Mouse (Mus musculus): ENCODE measurements around the gene Prkce. TPM values are rescaled to one million over a fixed set of nuclear protein-coding genes. Genes with fewer than 3 reads are reported as not detected.

Prkce gene
- polyA plus RNA-seq, 1 experiment from 2014 or later, result 7.4 TPM

DNA sequence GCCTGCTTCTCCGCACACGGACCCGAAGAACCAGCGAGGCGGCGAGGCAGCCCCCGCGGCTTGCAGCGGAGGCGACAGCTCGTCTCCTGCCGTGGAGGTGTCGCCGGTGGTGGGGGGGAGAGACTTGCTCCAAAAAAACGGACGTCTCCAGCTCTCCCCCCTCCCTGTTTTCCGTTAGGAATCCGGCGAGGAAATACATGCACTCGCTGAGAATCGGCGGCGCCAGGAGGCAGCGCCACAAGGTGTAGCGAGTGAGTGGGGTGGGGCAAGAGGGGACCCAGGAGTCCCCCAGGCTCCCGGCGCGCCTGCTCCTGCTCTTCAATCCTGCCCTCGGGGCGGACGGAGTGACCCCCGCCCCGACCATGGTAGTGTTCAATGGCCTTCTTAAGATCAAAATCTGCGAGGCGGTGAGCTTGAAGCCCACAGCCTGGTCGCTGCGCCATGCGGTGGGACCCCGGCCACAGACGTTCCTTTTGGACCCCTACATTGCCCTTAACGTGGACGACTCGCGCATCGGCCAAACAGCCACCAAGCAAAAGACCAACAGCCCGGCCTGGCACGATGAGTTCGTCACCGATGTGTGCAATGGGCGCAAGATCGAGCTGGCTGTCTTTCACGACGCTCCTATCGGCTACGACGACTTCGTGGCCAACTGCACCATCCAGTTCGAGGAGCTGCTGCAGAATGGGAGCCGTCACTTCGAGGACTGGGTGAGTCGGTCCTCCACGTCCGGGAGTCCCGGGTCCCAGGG, 821 bp downstream of the Prkce start:
- Histone ChIP-seq H3K9ac (ENCODE audit: low read depth, low read length) (peak overlapping the region; percentile 81), H3K4me1 (replicated peaks; ENCODE audit: control insufficient read depth, insufficient read depth, low read length) (peaks cover 3% of the 10 kb centered on the region; the same call in 1 of the 2 replicates), H3K4me3 (ENCODE audit: low read depth, low read length) (peak overlapping the region; percentile 72), H3K27ac (ENCODE audit: low read depth, low read length) (peak overlapping the region; percentile 92), H3K9me3 (ENCODE audit: control insufficient read depth, low read length) (no peaks in the 10 kb centered on the region), H3K36me3 (ENCODE audit: control insufficient read depth, insufficient read depth, low read length) (no peaks in the 10 kb centered on the region), H3K4me2 (replicated peaks; ENCODE audit: low read depth, low read length) (peak overlapping the region; percentile 96), H3K27me3 (ENCODE audit: control insufficient read depth, insufficient read depth, low read length) (no peaks in the 10 kb centered on the region)
- under 1% methylated on average over 63 of the region's 64 CpGs for WGBS
- ATAC-seq (ENCODE audit: low FRiP score) (peak; percentile 4; the same call in 1 of the 2 replicates), DNase-seq (ENCODE audit: low spot score) (peak; percentile 64)

DNA sequence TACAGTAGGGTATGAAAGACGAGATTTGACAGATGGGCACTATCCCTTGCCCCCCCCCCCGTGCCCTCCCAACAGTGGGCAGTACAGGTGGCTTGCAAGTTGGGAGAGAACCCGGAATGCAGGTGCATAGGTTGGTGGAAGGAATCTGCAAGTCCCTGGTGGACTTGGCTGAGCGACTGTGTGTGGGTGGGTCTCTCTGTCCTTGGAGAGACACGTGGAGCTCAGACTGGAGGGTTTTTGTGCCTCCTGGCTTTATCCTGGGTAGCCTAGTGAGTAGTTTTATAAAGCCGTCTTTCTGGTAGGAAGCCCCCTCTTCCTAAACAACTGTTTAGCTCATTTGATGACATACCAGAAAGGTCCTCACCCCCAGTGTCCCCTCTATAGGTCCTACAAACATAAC, 1.5 kb downstream of the Prkce start:
- 30% methylated on average over 6 of the region's 6 CpGs for WGBS

DNA sequence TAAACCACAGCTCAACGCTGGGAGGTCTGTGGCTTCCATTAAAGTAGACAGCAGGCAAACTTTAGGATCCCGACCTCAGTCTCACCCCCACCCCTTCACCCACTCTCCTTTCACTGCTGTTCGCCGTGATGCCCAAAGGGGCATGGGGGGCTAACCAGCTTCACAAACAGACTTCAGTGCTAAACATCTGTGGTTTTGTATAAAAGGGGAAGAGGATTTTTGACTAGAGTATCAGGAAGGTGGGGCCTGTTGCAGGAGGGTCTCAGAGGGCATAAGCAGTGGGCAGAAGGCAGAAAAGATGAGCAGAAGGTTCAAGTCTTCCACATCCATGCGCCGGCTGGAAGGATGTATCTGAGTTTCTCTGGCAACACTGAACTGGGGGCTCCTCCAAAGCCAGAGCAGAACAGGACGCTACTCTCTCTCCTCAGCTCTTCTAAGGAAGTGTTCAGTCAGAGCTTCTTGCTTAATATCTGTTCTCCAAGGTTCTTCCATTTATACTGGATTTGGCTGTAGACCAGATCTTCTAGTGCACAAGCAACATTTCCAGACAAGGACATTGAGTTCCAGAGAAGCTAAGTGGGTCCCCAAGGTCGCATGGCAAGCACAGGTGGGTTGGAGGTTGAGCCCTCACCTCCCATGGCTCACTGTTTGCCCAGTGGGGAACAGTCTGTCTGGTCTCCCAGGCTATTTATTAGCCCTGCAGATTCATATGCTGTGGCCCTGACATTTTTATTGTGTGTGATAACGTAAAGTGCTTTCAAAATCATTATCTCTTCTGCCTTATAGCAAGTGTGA, 2.8 kb downstream of the Prkce start:
- ATAC-seq (ENCODE audit: low FRiP score) (no peak), DNase-seq (ENCODE audit: low spot score) (no peak)
- peaks cover 3% of the 10 kb centered on the region; the same call in 1 of the 2 replicates for H3K4me1 ChIP-seq (replicated peaks; ENCODE audit: control insufficient read depth, insufficient read depth, low read length)
- H3K27me3 ChIP-seq (ENCODE audit: control insufficient read depth, insufficient read depth, low read length), result no peaks in the 10 kb centered on the region
- no peak overlapping the region for H3K9ac ChIP-seq (ENCODE audit: low read depth, low read length)
- H3K36me3 ChIP-seq (ENCODE audit: control insufficient read depth, insufficient read depth, low read length), result no peaks in the 10 kb centered on the region
- no peak overlapping the region for H3K27ac ChIP-seq (ENCODE audit: low read depth, low read length)
- no peak overlapping the region for H3K4me3 ChIP-seq (ENCODE audit: low read depth, low read length)
- WGBS, result 59% methylated on average over 9 of the region's 9 CpGs
- 0 out of 2 replicates have a peak overlapping the region, but pooled peaks have one; percentile 12 for H3K4me2 ChIP-seq (replicated peaks; ENCODE audit: low read depth, low read length)
- H3K9me3 ChIP-seq (ENCODE audit: control insufficient read depth, low read length), result no peaks in the 10 kb centered on the region

More for the DNA sequence above, 1.5 kb downstream of the Prkce start:
- no peak for DNase-seq (ENCODE audit: low spot score)
- H3K9ac ChIP-seq (ENCODE audit: low read depth, low read length), result no peak overlapping the region; the same call in 1 of the 2 replicates
- no peaks in the 10 kb centered on the region for H3K36me3 ChIP-seq (ENCODE audit: control insufficient read depth, insufficient read depth, low read length)
- no peaks in the 10 kb centered on the region for H3K27me3 ChIP-seq (ENCODE audit: control insufficient read depth, insufficient read depth, low read length)
- peaks cover 3% of the 10 kb centered on the region; the same call in 1 of the 2 replicates for H3K4me1 ChIP-seq (replicated peaks; ENCODE audit: control insufficient read depth, insufficient read depth, low read length)
- H3K4me2 ChIP-seq (replicated peaks; ENCODE audit: low read depth, low read length), result peak overlapping the region; percentile 96
- H3K4me3 ChIP-seq (ENCODE audit: low read depth, low read length), result peak overlapping the region; percentile 72
- H3K27ac ChIP-seq (ENCODE audit: low read depth, low read length), result no peak overlapping the region
- ATAC-seq (ENCODE audit: low FRiP score), result no peak
- H3K9me3 ChIP-seq (ENCODE audit: control insufficient read depth, low read length), result no peaks in the 10 kb centered on the region

DNA sequence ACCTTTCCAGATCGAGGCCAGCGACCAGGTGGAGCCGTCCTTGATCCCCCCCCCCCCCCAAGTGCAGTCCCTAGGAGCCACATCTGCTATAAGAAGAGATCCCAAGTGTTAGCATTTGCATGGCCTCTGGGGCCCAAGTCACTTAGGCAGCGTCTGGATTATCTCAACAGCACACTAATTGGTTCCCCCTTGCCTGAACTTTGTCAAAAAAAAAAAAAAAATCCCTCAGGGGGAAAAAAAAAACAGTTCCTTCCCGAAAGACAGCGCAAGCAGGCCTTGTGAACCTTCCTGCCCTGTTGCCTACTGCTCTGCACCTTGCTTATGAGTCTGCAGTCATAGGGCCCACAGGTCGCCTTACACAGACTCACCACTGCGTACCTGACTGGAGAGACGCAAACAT, 7.9 kb downstream of the Prkce start:
- no peak overlapping the region for H3K9ac ChIP-seq (ENCODE audit: low read depth, low read length)

DNA sequence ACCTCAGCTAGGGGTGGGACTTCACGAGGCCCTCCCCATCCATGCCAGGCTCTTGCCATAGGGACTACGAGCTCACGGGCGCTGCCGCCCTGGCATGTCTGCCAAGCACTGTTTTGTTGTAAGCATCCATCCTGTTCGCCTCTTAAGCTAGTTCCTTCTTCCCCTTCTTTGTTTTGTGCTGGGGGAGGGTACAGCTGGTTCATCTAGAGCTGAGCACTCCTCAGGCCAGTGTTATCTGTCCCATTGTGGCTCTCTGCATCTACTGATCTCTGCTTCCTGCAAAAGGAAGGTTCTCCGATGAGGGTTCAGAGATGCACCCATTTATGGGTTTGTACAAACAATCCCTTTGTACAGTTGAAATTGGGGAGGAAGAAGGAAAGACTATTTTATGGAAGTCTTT, 9.1 kb downstream of the Prkce start:
- Histone ChIP-seq H3K27me3 (ENCODE audit: control insufficient read depth, insufficient read depth, low read length) (no peaks in the 10 kb centered on the region), H3K9me3 (ENCODE audit: control insufficient read depth, low read length) (no peaks in the 10 kb centered on the region), H3K27ac (ENCODE audit: low read depth, low read length) (no peak overlapping the region), H3K4me2 (replicated peaks; ENCODE audit: low read depth, low read length) (no peak overlapping the region), H3K9ac (ENCODE audit: low read depth, low read length) (no peak overlapping the region), H3K4me3 (ENCODE audit: low read depth, low read length) (no peak overlapping the region), H3K4me1 (replicated peaks; ENCODE audit: control insufficient read depth, insufficient read depth, low read length) (no peaks in the 10 kb centered on the region; the same call in 1 of the 2 replicates), H3K36me3 (ENCODE audit: control insufficient read depth, insufficient read depth, low read length) (no peaks in the 10 kb centered on the region)
- ATAC-seq (ENCODE audit: low FRiP score) (no peak), DNase-seq (ENCODE audit: low spot score) (no peak)
- WGBS, result 81% methylated on average over 7 of the region's 7 CpGs

More for the DNA sequence above, 7.9 kb downstream of the Prkce start:
- Histone ChIP-seq H3K9me3 (ENCODE audit: control insufficient read depth, low read length) (no peaks in the 10 kb centered on the region), H3K27me3 (ENCODE audit: control insufficient read depth, insufficient read depth, low read length) (no peaks in the 10 kb centered on the region), H3K4me1 (replicated peaks; ENCODE audit: control insufficient read depth, insufficient read depth, low read length) (no peaks in the 10 kb centered on the region; the same call in 1 of the 2 replicates), H3K27ac (ENCODE audit: low read depth, low read length) (no peak overlapping the region), H3K4me3 (ENCODE audit: low read depth, low read length) (no peak overlapping the region), H3K4me2 (replicated peaks; ENCODE audit: low read depth, low read length) (no peak overlapping the region), H3K36me3 (ENCODE audit: control insufficient read depth, insufficient read depth, low read length) (no peaks in the 10 kb centered on the region)
- no peak for DNase-seq (ENCODE audit: low spot score)
- WGBS, result 69% methylated on average over 9 of the region's 9 CpGs
- no peak for ATAC-seq (ENCODE audit: low FRiP score)

DNA sequence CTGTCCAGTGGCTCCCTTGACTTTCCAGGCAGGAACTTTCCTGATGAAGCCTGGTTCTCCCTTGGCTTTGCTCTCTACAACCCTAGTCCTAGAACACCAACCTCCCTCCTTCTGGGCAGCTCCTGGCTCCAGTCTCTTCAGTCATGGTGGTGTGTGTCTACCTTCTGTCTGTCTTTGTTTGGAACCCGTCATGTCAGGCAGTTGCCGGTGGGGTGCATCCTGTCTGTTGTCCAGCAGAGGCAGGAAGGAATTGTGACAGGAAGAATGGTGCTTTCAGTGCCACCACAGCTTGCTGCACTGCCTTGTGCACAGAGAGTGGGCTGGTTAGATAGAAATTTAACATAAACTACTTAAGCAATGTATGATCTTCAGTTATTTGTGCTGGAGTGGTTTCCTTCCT, 16.2 kb downstream of the Prkce start:
- ATAC-seq (ENCODE audit: low FRiP score), result no peak
- H3K4me2 ChIP-seq (replicated peaks; ENCODE audit: low read depth, low read length), result no peak overlapping the region
- no peak for DNase-seq (ENCODE audit: low spot score)
- no peak overlapping the region for H3K4me3 ChIP-seq (ENCODE audit: low read depth, low read length)
- no peak overlapping the region for H3K27ac ChIP-seq (ENCODE audit: low read depth, low read length)
- H3K4me1 ChIP-seq (replicated peaks; ENCODE audit: control insufficient read depth, insufficient read depth, low read length), result no peaks in the 10 kb centered on the region
- H3K27me3 ChIP-seq (ENCODE audit: control insufficient read depth, insufficient read depth, low read length), result no peaks in the 10 kb centered on the region
- no peaks in the 10 kb centered on the region for H3K9me3 ChIP-seq (ENCODE audit: control insufficient read depth, low read length)
- H3K36me3 ChIP-seq (ENCODE audit: control insufficient read depth, insufficient read depth, low read length), result no peaks in the 10 kb centered on the region
- WGBS, result 20% methylated on average over 2 of the region's 2 CpGs
- no peak overlapping the region for H3K9ac ChIP-seq (ENCODE audit: low read depth, low read length)

DNA sequence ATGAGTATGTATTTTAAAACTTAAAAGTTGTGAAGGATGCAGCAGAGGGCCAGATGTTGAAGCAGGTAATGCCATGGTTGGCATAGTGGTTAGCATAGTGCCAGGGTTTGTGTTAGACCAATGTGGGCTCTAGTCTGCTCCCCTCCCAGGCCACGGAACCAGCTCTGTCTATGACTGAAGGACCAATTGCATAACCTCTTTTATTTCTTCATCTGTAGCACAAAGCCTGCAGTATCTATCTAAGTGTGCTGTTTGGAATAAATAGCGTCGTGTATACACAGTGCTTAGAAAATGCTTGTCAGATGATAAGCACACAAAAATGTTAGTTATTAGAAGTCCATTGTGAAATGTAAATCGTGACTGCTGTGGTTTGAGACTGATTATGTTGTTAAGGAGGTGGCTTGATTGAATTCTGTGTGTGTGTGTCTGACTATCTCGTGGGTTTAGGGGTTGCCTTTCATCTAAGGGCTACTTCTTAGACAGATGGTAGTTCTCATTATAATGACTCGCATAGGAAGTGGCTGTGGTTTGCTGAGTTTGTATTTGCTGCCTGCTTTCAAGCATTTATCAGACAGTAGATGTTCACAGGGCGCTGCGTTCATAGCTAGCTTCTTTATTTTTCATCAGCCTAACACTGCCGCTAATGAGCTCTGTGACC, 17.1 kb downstream of the Prkce start:
- no peak for ATAC-seq (ENCODE audit: low FRiP score)
- Histone ChIP-seq H3K9ac (ENCODE audit: low read depth, low read length) (no peak overlapping the region), H3K27ac (ENCODE audit: low read depth, low read length) (no peak overlapping the region), H3K4me1 (replicated peaks; ENCODE audit: control insufficient read depth, insufficient read depth, low read length) (no peaks in the 10 kb centered on the region), H3K4me2 (replicated peaks; ENCODE audit: low read depth, low read length) (no peak overlapping the region), H3K4me3 (ENCODE audit: low read depth, low read length) (no peak overlapping the region), H3K36me3 (ENCODE audit: control insufficient read depth, insufficient read depth, low read length) (no peaks in the 10 kb centered on the region), H3K9me3 (ENCODE audit: control insufficient read depth, low read length) (no peaks in the 10 kb centered on the region), H3K27me3 (ENCODE audit: control insufficient read depth, insufficient read depth, low read length) (no peaks in the 10 kb centered on the region)
- DNase-seq (ENCODE audit: low spot score), result no peak
- WGBS, result 77% methylated on average over 9 of the region's 9 CpGs

DNA sequence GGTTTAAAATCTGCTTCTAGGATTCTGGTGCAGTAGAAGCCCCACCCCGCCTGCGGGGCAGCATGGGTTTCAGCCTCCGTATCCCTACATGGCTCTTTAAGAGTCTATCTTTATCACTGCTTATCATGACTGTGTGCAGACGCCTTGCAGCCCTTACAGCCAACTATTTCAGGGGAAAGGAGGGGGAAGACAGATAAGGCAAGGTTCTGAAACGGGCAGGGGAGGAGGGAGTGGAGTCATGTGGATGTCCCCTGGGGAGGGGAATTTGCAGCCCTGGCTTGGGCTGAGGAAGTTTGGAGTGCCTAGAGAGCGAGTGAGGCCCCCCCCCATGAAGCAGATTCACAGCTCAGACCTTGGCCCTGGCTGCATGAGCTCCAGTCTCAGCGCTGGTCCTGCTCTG, 18.0 kb downstream of the Prkce start:
- H3K4me2 ChIP-seq (replicated peaks; ENCODE audit: low read depth, low read length), result no peak overlapping the region
- ATAC-seq (ENCODE audit: low FRiP score), result no peak
- 47% methylated on average over 7 of the region's 7 CpGs for WGBS
- no peaks in the 10 kb centered on the region for H3K9me3 ChIP-seq (ENCODE audit: control insufficient read depth, low read length)
- no peak overlapping the region for H3K4me3 ChIP-seq (ENCODE audit: low read depth, low read length)
- no peaks in the 10 kb centered on the region for H3K36me3 ChIP-seq (ENCODE audit: control insufficient read depth, insufficient read depth, low read length)
- no peaks in the 10 kb centered on the region for H3K4me1 ChIP-seq (replicated peaks; ENCODE audit: control insufficient read depth, insufficient read depth, low read length)
- H3K9ac ChIP-seq (ENCODE audit: low read depth, low read length), result no peak overlapping the region
- no peaks in the 10 kb centered on the region for H3K27me3 ChIP-seq (ENCODE audit: control insufficient read depth, insufficient read depth, low read length)
- DNase-seq (ENCODE audit: low spot score), result no peak
- no peak overlapping the region for H3K27ac ChIP-seq (ENCODE audit: low read depth, low read length)

All from hindbrain, embryonic 11.5 days (tissue).